Mouse (Mus musculus) testis, adult 2 months (tissue): ENCODE data around the gene Tgfbr3.

ENCODE experiments used
- CTCF ChIP-seq: fragments of 200-500 bp; IDR thresholded peaks from 2 replicates; pipeline ENCODE4 v1.5.1; 2012; ENCODE audit warnings: low read depth, mild to moderate bottlenecking, inconsistent platforms, low read length, moderate library complexity; ENCODE audit not compliant: control insufficient read depth, insufficient read depth, insufficient replicate concordance
- POLR2A ChIP-seq: fragments of 200-500 bp; IDR thresholded peaks from 2 replicates; pipeline ENCODE4 v1.6.1; 2012; ENCODE audit warnings: low read depth, mild to moderate bottlenecking, inconsistent platforms, low read length, moderate library complexity; ENCODE audit not compliant: control insufficient read depth

DNA sequence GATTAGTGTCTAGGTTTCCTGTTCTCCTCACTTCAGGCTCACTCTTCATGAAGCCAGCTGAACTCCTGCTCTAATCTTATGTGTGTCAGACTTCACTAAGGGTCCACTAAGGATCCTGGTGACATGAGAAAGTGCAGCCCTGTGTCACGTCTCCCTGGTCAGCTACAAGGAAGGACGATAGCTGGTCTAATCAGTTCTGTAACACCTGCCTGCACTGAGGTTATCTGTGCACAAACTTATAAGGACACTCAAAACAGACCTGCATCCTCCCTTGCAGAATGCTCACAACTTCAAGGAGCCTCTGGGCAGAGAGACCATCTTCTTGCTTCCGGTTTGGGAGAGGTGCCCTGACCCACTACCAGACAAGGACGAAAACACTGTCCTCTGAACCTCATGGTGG is 107.6 kb downstream of the Tgfbr3 start:
- TF ChIP-seq CTCF (no peak), POLR2A (no peak)
